Mouse (Mus musculus) spleen, adult 2 months (tissue): ENCODE measurements around the gene Fam189a1. TPM values are rescaled to one million over a fixed set of nuclear protein-coding genes. Genes with fewer than 3 reads are reported as not detected.

Experiments used
- DNase-seq, 2 experiments: peaks; one replicate each; pipeline versions ENCODE4 v3.0.0 to v3.0.0-alpha.2; 2012 to 2021; ENCODE audit warnings: low spot score in 2 of 2, low read depth in 1 of 2
- H3K27ac ChIP-seq: fragments of 200-500 bp; 2 replicates; pipeline ENCODE4 v1.5.1; 2012; ENCODE audit warnings: low read length, inconsistent platforms; ENCODE audit not compliant: insufficient read depth
- H3K27me3 ChIP-seq: fragments of 200-500 bp; 2 replicates; pipeline ENCODE4 v1.6.1; 2012; ENCODE audit warnings: mild to moderate bottlenecking, moderate library complexity, low read length, inconsistent platforms; ENCODE audit not compliant: control insufficient read depth, insufficient read depth
- H3K36me3 ChIP-seq: fragments of 200-500 bp; 2 replicates; pipeline ENCODE4 v1.6.1; 2012; ENCODE audit warnings: mild to moderate bottlenecking, low read length, inconsistent platforms; ENCODE audit not compliant: control insufficient read depth, insufficient read depth
- H3K4me1 ChIP-seq: fragments of 200-500 bp; 2 replicates; pipeline ENCODE4 v1.6.1; 2011; ENCODE audit warnings: inconsistent platforms; ENCODE audit not compliant: control insufficient read depth, insufficient read depth, insufficient read length
- H3K4me3 ChIP-seq: fragments of 200-500 bp; 2 replicates; pipeline ENCODE4 v1.5.1; 2011; ENCODE audit warnings: mild to moderate bottlenecking, inconsistent platforms; ENCODE audit not compliant: insufficient read depth, insufficient read length; ENCODE audit errors: extremely low read depth
- CTCF ChIP-seq: fragments of 200-500 bp; IDR thresholded peaks from 2 replicates; pipeline ENCODE4 v1.5.1; 2011; ENCODE audit warnings: mild to moderate bottlenecking, inconsistent platforms; ENCODE audit not compliant: insufficient read depth, insufficient read length, insufficient replicate concordance; ENCODE audit errors: extremely low read depth
- POLR2A ChIP-seq: fragments of 200-500 bp; IDR thresholded peaks from 2 replicates; pipeline ENCODE4 v1.6.1; 2011; ENCODE audit warnings: low read depth, low read length, inconsistent platforms
- WGBS: fragments of 180-500 bp; shearing (Covaris S2); methylation state at CpG from one replicate; pipeline ENCODE4 v1.1.7; 2018; 5-methylcytosine and 5-hydroxymethylcytosine counted together
- polyA plus RNA-seq: library from polyadenylated mRNA; depleted of rRNA; stranded (reverse); fragments of >200 nt; gene quantifications from 2 replicates; pipeline ENCODE4 v1.2.3, GENCODE M21; 2012

The Fam189a1 gene
- polyA plus RNA-seq, 1 experiment, result 0.04 TPM

DNA sequence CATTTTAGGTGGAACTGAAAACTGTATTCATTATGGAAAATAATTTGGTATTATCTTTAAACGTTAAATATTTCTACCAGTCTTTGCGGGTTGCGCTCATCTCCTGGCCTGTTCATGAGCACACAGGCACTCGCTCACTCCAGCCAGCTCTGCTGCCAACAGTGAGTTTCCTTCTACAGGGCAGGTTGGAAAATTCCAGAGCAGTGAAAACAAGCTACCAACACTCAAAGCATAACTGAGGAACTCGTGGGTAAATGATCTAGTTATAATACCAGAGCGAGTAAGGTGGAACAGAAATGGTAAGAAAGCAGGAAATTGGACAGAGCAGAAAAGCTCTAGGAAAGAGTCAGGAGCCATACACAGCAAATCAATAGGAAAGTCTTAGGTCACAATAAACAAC lies 360.8 kb downstream of the Fam189a1 start:
- H3K4me3 ChIP-seq, result no peak overlapping the region
- TF ChIP-seq POLR2A (no peak), CTCF (no peak)
- H3K27ac ChIP-seq, result no peak overlapping the region
- WGBS, result 78% methylated on average over 6 of the region's 6 CpGs
- no peaks in the 10 kb centered on the region for H3K36me3 ChIP-seq
- no peaks in the 10 kb centered on the region for H3K4me1 ChIP-seq
- H3K27me3 ChIP-seq, result no peaks in the 10 kb centered on the region
- DNase-seq, result no peak

DNA sequence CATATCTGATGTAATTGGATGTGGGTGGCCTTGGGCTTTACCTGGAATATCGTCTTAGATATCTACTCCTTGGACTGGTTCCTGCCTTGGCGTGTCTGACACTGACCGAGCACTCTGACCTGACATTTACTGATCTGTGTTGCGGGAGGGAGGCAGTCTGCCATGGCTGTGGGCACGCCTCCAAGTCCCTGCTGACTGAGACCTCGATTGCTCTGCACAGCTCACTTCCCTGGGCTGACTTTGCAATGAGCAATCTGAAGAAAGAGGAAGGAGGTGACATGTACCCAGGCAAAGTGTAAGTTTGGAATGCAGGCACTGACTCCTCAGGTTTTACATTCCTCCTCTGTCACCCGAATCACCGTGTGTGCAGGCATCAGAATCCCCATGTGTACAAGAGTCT lies 364.3 kb downstream of the Fam189a1 start:
- 23% methylated on average over 8 of the region's 8 CpGs for WGBS
- no peak overlapping the region for H3K4me3 ChIP-seq
- DNase-seq, result no peak

DNA sequence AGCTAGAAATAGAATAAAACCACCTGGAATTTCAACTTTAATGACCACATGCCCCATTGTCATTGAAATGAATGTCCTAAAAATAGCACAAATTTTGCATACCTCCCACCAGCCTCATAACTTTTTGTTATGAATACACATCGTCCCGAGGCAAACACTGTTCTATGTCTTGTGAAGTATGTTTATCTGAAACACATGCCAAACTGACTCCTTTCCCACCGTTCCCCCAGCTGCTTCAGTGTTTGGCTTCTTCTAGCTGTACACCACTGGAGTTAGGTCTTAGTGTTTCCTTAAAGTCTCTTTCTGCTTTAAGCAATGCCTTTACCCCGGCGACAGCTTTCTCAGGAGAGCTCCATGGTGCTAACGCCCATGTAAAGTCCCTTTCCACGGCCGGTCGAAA lies 365.2 kb downstream of the Fam189a1 start:
- Histone ChIP-seq H3K4me3 (no peak overlapping the region), H3K36me3 (no peaks in the 10 kb centered on the region), H3K4me1 (no peaks in the 10 kb centered on the region), H3K27me3 (no peaks in the 10 kb centered on the region), H3K27ac (no peak overlapping the region)
- no peak for DNase-seq
- 90% methylated on average over 9 of the region's 9 CpGs for WGBS
- TF ChIP-seq CTCF, result no peak
- no peak for TF ChIP-seq POLR2A

More for the DNA sequence above, 364.3 kb downstream of the Fam189a1 start:
- Histone ChIP-seq H3K36me3 (no peaks in the 10 kb centered on the region), H3K27ac (no peak overlapping the region), H3K27me3 (no peaks in the 10 kb centered on the region), H3K4me1 (no peaks in the 10 kb centered on the region)
- TF ChIP-seq CTCF, result no peak
- no peak for TF ChIP-seq POLR2A

DNA sequence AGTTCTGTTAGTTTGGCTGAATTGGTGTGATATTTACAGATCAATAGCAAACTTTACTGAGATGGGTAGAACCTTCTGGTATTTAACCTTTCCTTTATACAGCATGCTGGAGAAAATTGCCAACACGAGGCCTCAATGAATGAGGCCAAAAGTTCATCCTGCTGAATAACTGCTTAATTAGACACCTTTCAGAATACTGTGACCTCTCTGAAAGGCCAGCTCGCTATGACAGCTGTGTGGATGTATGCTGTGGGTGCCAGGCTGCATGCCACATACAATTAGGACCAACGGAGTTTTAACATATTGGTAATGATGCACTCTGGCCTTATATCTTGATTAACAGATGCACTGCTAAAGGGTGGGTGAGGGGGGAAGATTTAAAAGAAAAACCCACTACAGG lies 371.3 kb downstream of the Fam189a1 start:
- no peaks in the 10 kb centered on the region for H3K4me1 ChIP-seq
- no peak overlapping the region for H3K27ac ChIP-seq
- 79% methylated on average over 3 of the region's 3 CpGs for WGBS

DNA sequence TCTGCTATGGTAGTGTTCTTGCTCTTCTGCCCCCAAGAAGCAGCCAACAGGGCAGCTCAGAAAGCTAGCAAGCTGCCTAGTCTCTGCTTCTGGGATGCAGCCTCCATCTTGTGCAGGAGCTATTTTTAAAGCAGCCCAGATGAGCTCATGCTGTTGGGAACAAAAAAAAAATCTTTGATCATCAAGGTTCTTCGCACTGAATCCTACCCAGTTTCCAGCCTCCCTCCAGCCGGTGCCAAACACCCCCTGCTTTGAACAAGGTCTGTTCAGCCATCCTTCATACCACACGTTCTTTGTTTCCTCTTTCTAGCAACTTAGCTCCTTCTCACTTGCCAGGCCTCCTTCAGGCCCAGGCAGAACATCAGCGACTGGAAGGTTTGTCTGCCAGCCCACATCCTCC lies 376.9 kb downstream of the Fam189a1 start:
- no peak overlapping the region for H3K27ac ChIP-seq
- 42% methylated on average over 4 of the region's 4 CpGs for WGBS

More for the DNA sequence above, 371.3 kb downstream of the Fam189a1 start:
- H3K27me3 ChIP-seq, result no peaks in the 10 kb centered on the region
- H3K4me3 ChIP-seq, result no peak overlapping the region
- DNase-seq, result no peak
- no peak for TF ChIP-seq POLR2A
- no peak for TF ChIP-seq CTCF
- no peaks in the 10 kb centered on the region for H3K36me3 ChIP-seq

DNA sequence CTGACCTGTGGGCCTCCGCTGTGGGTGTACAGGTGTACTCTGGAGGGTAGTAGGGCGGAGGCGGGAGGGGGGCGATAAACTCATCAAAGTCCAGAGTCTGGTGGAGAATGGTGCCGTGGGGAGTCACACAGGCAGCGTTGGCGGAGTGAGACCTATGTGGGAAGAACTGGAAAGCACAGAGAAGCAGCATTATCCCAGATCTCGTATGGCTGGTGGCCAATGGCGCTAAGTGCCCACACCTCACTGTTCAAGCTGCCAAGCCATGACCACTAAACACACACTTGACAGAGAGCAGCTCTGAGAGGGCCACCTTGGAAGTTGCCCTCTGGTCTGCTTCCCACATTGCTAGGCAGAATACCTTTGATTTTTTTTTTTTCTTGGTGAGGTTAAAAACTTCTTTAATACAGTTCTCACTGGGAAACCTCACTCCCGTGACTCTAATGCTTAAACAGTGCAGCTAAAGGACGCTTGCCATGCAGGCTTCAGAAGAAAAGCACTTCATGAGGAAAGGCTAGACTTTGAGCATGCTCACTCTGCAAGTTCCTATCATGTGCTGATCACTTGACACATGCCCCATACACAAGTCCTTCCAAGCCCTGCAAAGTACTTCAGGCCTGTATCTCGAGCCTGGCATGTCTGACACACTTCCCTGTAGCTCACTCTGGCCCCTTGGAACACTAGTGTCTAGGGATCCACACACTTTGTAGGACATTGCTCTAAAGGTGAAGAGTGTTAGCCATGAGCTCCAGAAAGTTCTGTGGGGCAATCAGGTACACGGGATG lies 379.5 kb downstream of the Fam189a1 start:
- DNase-seq, result no peak
- Histone ChIP-seq H3K36me3 (no peaks in the 10 kb centered on the region), H3K27ac (no peak overlapping the region), H3K27me3 (no peaks in the 10 kb centered on the region), H3K4me1 (no peaks in the 10 kb centered on the region), H3K4me3 (no peak overlapping the region)
- WGBS, result 85% methylated on average over 13 of the region's 13 CpGs
- no peak for TF ChIP-seq CTCF
- TF ChIP-seq POLR2A, result no peak

More for the DNA sequence above, 376.9 kb downstream of the Fam189a1 start:
- Histone ChIP-seq H3K4me1 (no peaks in the 10 kb centered on the region), H3K27me3 (no peaks in the 10 kb centered on the region), H3K36me3 (no peaks in the 10 kb centered on the region), H3K4me3 (no peak overlapping the region)
- TF ChIP-seq CTCF, result no peak
- TF ChIP-seq POLR2A, result no peak
- DNase-seq, result no peak

DNA sequence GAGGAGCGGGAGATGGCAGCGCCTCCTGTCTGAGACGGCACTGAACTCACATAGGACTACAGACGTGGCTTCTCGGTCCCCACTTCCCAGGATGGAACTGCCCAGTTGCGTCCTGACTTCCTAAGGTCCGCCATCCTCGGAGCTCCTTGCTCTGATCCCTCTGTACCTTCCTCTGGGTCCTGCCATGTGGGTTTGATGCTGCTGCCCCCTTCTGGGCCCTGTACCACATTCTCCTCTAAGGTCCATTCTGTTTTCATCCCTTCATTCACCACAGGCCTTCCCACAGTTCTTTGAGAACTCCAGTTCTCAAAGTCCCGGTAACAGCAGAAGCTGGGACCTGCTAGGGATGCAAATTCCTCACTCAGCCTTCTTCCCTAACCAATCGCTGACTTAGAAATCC lies 382.9 kb downstream of the Fam189a1 start:
- TF ChIP-seq POLR2A (no peak), CTCF (no peak)
- H3K27me3 ChIP-seq, result no peaks in the 10 kb centered on the region
- 56% methylated on average over 10 of the region's 10 CpGs for WGBS
- DNase-seq, result no peak
- no peaks in the 10 kb centered on the region for H3K4me1 ChIP-seq
- H3K4me3 ChIP-seq, result no peak overlapping the region
- H3K27ac ChIP-seq, result no peak overlapping the region
- no peaks in the 10 kb centered on the region for H3K36me3 ChIP-seq
